Mouse (Mus musculus) myocyte (in vitro differentiated cells): ENCODE measurements around the gene Cux1. TPM values are rescaled to one million over a fixed set of nuclear protein-coding genes. Genes with fewer than 3 reads are reported as not detected.

ENCODE experiments used
- H3K27me3 ChIP-seq: one replicate; pipeline ENCODE4 v1.6.1; 2011; ENCODE audit not compliant: control insufficient read depth, insufficient read depth, insufficient read length
- H3K36me3 ChIP-seq: one replicate; pipeline ENCODE4 v1.6.1; 2011; ENCODE audit not compliant: control insufficient read depth, insufficient read depth
- H3K4me2 ChIP-seq: one replicate; pipeline ENCODE4 v1.6.1; 2011; ENCODE audit warnings: low read depth, control low read depth
- H3K4me3 ChIP-seq: one replicate; pipeline ENCODE4 v1.5.1; 2011; ENCODE audit warnings: mild to moderate bottlenecking, control low read depth, moderate library complexity
- H3K79me2 ChIP-seq: one replicate; pipeline ENCODE4 v1.6.1; 2011; ENCODE audit not compliant: control insufficient read depth, insufficient read depth
- H3ac ChIP-seq: one replicate; pipeline ENCODE4 v1.6.1; 2011; ENCODE audit not compliant: control insufficient read depth, insufficient read length
- CEBPB ChIP-seq: IDR thresholded peaks from 2 replicates; pipeline ENCODE4 v1.6.1; 2011; ENCODE audit warnings: mild to moderate bottlenecking, moderate library complexity; ENCODE audit not compliant: poor library complexity, insufficient read depth, severe bottlenecking
- E2F4 ChIP-seq: IDR thresholded peaks from one replicate; pipeline ENCODE4 v1.6.1; 2011; ENCODE audit warnings: mild to moderate bottlenecking, control low read depth, moderate library complexity; ENCODE audit not compliant: insufficient read depth
- MAX ChIP-seq: IDR thresholded peaks from one replicate; pipeline ENCODE4 v1.6.1; 2011; ENCODE audit warnings: low read depth, mild to moderate bottlenecking, control low read depth
- MYOD1 ChIP-seq, 3 experiments: IDR thresholded peaks; one replicate each; pipeline ENCODE4 v1.6.1; 2011; ENCODE audit warnings: control low read depth in 2 of 3, low read depth in 2 of 3, mild to moderate bottlenecking in 2 of 3, moderate library complexity in 1 of 3; ENCODE audit not compliant: insufficient read length in 2 of 3, control insufficient read depth in 1 of 3
- MYOG ChIP-seq, 3 experiments: IDR thresholded peaks; one replicate each; pipeline ENCODE4 v1.6.1; 2011; ENCODE audit warnings: control low read depth in 2 of 3, low read depth in 2 of 3, mild to moderate bottlenecking in 2 of 3; ENCODE audit not compliant: insufficient read length in 2 of 3, control insufficient read depth in 1 of 3, insufficient read depth in 1 of 3
- POLR2A ChIP-seq: IDR thresholded peaks from one replicate; pipeline ENCODE4 v1.6.1; 2011; ENCODE audit warnings: low read depth, mild to moderate bottlenecking, control low read depth, moderate library complexity; ENCODE audit not compliant: insufficient read length
- POLR2AphosphoS2 ChIP-seq: IDR thresholded peaks from one replicate; pipeline ENCODE4 v1.6.1; 2011; ENCODE audit warnings: low read depth, control low read depth; ENCODE audit not compliant: insufficient read length
- REST ChIP-seq: IDR thresholded peaks from one replicate; pipeline ENCODE4 v1.6.1; 2011; ENCODE audit warnings: mild to moderate bottlenecking, control low read depth, moderate library complexity; ENCODE audit not compliant: insufficient read depth, insufficient read length
- SRF ChIP-seq: IDR thresholded peaks from one replicate; pipeline ENCODE4 v1.6.1; 2011; ENCODE audit warnings: low read depth; ENCODE audit not compliant: control insufficient read depth, insufficient read length
- TCF12 ChIP-seq: IDR thresholded peaks from one replicate; pipeline ENCODE4 v1.6.1; 2011; ENCODE audit warnings: mild to moderate bottlenecking, control low read depth; ENCODE audit not compliant: poor library complexity, insufficient read depth, severe bottlenecking
- TCF3 ChIP-seq: IDR thresholded peaks from one replicate; pipeline ENCODE4 v1.6.1; 2011; ENCODE audit warnings: low read depth, control low read depth; ENCODE audit not compliant: insufficient read length
- USF1 ChIP-seq: IDR thresholded peaks from one replicate; pipeline ENCODE4 v1.6.1; 2011; ENCODE audit warnings: low read depth, mild to moderate bottlenecking, control low read depth, moderate library complexity
- polyA plus RNA-seq: library from polyadenylated mRNA; unstranded; fragments of >200 nt; fragmentation: generic; extraction: Trizol; gene quantifications from one replicate; pipeline ENCODE4 v1.2.1, GENCODE M21; 2012; ENCODE audit warnings: missing spikeins

Gene Cux1
- polyA plus RNA-seq, 1 experiment: 50.7 TPM

DNA sequence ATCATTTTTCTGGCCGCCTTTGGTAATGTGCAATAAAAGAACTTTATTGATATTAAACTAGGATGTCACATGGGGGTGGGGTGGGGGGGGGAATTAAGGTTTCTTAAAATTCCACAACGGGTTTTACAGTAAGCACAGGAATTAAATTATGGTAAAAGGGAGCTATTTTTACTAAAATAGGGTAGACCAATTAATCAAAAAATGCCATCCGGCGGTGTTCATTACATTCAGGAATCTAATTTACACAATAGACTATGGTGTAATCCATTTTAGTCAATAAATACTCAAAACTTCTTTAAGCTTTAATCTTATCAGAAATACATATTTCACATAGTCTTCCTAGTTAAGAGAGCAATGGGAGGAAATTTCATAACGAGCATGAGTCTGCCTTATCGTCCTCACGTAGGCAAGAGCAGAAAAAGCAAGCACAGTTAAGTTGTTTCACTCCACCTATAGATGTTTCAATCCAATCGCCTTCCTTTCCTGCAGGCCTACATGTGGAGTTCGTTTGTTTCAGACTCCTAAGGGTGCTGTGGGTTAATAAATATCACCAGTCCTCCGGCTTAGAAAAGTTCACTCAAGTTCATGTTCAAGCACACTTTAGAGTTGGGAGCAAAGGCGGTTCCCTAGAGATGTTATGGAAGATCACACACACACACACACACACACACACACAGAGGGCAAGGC, 2.5 kb downstream of the Cux1 start:
- Histone ChIP-seq H3K4me3 (peak overlapping the region; percentile 93), H3K4me2 (peak overlapping the region; percentile 93), H3K79me2 (peaks cover 62% of the 10 kb centered on the region), H3K27me3 (no peaks in the 10 kb centered on the region), H3K36me3 (no peaks in the 10 kb centered on the region), H3ac (peak overlapping the region; percentile 70)
- TF ChIP-seq POLR2A (no peak), USF1 (no peak), CEBPB (no peak), REST (no peak), E2F4 (no peak), MAX (no peak)

DNA sequence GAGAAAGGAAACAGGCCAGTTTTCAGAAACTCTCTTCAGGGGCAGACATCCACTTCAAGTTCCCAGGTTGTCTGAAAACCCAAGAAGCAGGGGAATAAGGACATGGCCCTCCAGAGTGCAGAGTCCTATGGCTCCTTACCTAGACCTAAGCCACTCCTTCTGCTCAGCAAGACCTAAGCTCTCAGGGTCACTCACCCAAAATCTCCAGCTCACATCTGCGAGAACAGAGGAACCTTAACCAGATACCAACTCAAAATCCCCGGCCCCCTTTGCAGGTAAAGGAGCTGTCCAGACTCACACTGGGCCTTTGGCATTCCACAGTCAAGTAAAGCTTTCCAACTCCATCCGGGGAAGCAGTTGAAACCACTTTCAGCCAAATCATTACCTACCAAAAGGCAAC, 3.3 kb downstream of the Cux1 start:
- no peak overlapping the region for H3K4me3 ChIP-seq
- TF ChIP-seq E2F4 (no peak), MYOD1 (IDR thresholded peaks at IDR 0.05; ENCODE audit: control insufficient read depth in 1 of 3, insufficient read length in 2 of 3, low read depth in 2 of 3) (no peak), MYOG (IDR thresholded peaks at IDR 0.05; ENCODE audit: control insufficient read depth in 1 of 3, insufficient read depth in 1 of 3, insufficient read length in 2 of 3, low read depth in 2 of 3) (no peak), TCF12 (no peak), CEBPB (no peak), REST (no peak), SRF (no peak), TCF3 (no peak), POLR2AphosphoS2 (no peak), USF1 (no peak), MAX (no peak), POLR2A (no peak)
- H3K4me2 ChIP-seq: peak overlapping the region; percentile 93

DNA sequence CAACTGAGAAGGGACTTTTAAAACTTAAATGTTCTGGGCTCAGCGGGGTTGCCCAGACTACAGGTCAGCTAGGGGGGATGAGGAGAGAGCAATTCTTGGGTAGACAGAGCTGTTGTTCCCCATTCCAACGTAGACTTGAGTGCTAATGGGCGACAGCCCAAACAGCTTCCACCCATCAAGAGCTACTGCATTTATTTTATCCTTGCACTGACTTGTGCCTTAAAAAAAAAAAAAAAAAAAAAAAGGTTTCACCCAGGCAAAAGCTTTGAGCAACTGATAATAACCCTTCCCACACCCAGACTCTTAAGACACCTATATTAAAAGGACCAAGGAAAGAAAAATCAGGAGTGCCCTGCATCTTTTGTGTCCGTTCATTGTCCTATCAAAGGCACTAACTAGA, 4.2 kb downstream of the Cux1 start:
- Histone ChIP-seq H3K27me3 (no peaks in the 10 kb centered on the region), H3K79me2 (peaks cover 79% of the 10 kb centered on the region), H3K36me3 (no peaks in the 10 kb centered on the region), H3K4me2 (peak overlapping the region; percentile 93), H3ac (no peak overlapping the region), H3K4me3 (no peak overlapping the region)
- TF ChIP-seq TCF3: no peak
- no peak for TF ChIP-seq MAX
- no peak for TF ChIP-seq MYOD1 (IDR thresholded peaks at IDR 0.05; ENCODE audit: control insufficient read depth in 1 of 3, insufficient read length in 2 of 3, low read depth in 2 of 3)
- TF ChIP-seq REST: no peak

More for the DNA sequence above, 3.3 kb downstream of the Cux1 start:
- H3K36me3 ChIP-seq: no peaks in the 10 kb centered on the region
- peaks cover 70% of the 10 kb centered on the region for H3K79me2 ChIP-seq
- H3ac ChIP-seq: no peak overlapping the region
- no peaks in the 10 kb centered on the region for H3K27me3 ChIP-seq

DNA sequence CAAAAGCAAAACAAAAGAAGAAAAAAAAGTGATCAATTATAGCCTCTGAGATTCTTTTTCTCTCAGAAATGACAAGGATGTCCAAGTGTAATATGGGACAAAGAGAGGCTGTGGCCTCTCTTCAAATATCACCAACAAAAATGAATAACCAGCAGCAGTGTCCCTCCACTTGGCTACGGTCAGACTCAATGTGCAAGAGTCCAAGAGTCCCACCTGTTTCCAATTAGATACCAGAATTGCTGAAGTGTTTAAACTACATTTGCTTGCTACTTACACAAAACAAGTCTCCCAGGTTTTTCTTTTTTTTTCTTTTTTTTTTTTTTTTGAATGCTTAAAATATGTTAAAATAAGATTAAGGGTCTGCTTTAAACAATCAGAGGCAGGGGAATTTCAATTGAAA, 5.1 kb downstream of the Cux1 start:
- Histone ChIP-seq H3K4me2 (peak overlapping the region; percentile 93), H3K36me3 (no peaks in the 10 kb centered on the region), H3K4me3 (no peak overlapping the region), H3ac (no peak overlapping the region), H3K79me2 (peaks cover 88% of the 10 kb centered on the region), H3K27me3 (no peaks in the 10 kb centered on the region)
- TF ChIP-seq MYOD1 (IDR thresholded peaks at IDR 0.05; ENCODE audit: control insufficient read depth in 1 of 3, insufficient read length in 2 of 3, low read depth in 2 of 3) (peak in 1 of 3 experiments; percentile 1), REST (no peak)

DNA sequence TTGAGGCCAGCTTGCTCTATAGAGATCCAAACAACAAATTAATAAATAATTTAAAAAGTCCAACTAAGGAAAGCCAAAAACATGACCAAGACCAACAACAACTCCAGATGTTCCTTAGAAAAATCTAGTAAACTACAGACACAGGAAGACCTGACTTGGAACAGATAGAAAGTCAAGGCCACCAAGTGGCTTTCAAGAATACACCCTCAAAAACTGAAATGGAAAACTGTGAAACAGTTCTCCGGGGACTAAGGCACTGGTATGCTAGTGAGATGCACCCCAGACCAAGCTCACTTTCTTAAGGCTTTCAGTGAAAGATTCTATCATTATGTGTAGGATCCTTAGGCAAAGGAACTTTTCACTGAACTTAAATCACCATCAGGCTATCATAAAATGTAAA, 5.6 kb downstream of the Cux1 start:
- Histone ChIP-seq H3K79me2 (peaks cover 92% of the 10 kb centered on the region), H3ac (no peak overlapping the region), H3K4me3 (no peak overlapping the region), H3K27me3 (no peaks in the 10 kb centered on the region), H3K4me2 (peak overlapping the region; percentile 93), H3K36me3 (no peaks in the 10 kb centered on the region)
- no peak for TF ChIP-seq MYOG (IDR thresholded peaks at IDR 0.05; ENCODE audit: control insufficient read depth in 1 of 3, insufficient read depth in 1 of 3, insufficient read length in 2 of 3, low read depth in 2 of 3)
- no peak for TF ChIP-seq TCF3
- TF ChIP-seq POLR2A: no peak
- no peak for TF ChIP-seq USF1
- no peak for TF ChIP-seq POLR2AphosphoS2
- TF ChIP-seq CEBPB: no peak
- TF ChIP-seq REST: no peak
- no peak for TF ChIP-seq MAX
- TF ChIP-seq SRF: no peak
- no peak for TF ChIP-seq MYOD1 (IDR thresholded peaks at IDR 0.05; ENCODE audit: control insufficient read depth in 1 of 3, insufficient read length in 2 of 3, low read depth in 2 of 3)
- no peak for TF ChIP-seq TCF12
